Mouse (Mus musculus) megakaryocyte progenitor cell, adult 5-6 weeks (primary cell): ENCODE data around the gene Chchd3. TPM values are rescaled to one million over a fixed set of nuclear protein-coding genes. Genes with fewer than 3 reads are reported as not detected.

Experiments used
- ATAC-seq: replicated peaks from 2 replicates; pipeline ENCODE4 v1.8.0; 2016; ENCODE audit warnings: mild to moderate bottlenecking, moderate TSS enrichment, inconsistent platforms; ENCODE audit not compliant: poor library complexity
- total RNA-seq, 2 experiments: library from RNA; stranded (forward) in 1 of 2; stranded (reverse) in 1 of 2; fragments of 157-497, 149-512 nt in 1 of 2; fragments of 200-1000 nt in 1 of 2; gene quantifications; 2 replicates each; pipeline versions ENCODE4 v1.2.3 to v1.2.4; 2015 to 2017

The Chchd3 gene
- total RNA-seq (2015) (120 and 126 TPM in 2 replicates), total RNA-seq (2017) (192 and 215 TPM in 2 replicates)

- peak; percentile 95 for ATAC-seq
These were observed at the start of gene Chchd3 for GRCm38 (mm10) chr6:33059735-33060576. Gene Chchd3 (minus strand): TSS chr6:33060260.

GRCm38 (mm10) chr6:33104661-33105060, 44.6 kb upstream of the Chchd3 start:
- ATAC-seq: no peak

- ATAC-seq: no peak
These were observed 38.8 kb upstream of the Chchd3 start for GRCm38 (mm10) chr6:33098903-33099302.

GRCm38 (mm10) chr6:33094671-33095233, 34.7 kb upstream of the Chchd3 start:
- ATAC-seq: no peak

- no peak for ATAC-seq
These were observed 20.1 kb upstream of the Chchd3 start for GRCm38 (mm10) chr6:33080186-33080585.

GRCm38 (mm10) chr6:33078260-33078936, 18.3 kb upstream of the Chchd3 start:
- no peak for ATAC-seq

GRCm38 (mm10) chr6:33066462-33066861, 6.4 kb upstream of the Chchd3 start:
- ATAC-seq: no peak

- ATAC-seq: no peak
These were observed 784 bp downstream of the Chchd3 start for GRCm38 (mm10) chr6:33059276-33059675.

- no peak for ATAC-seq
These were observed 3.7 kb downstream of the Chchd3 start for GRCm38 (mm10) chr6:33056392-33056791.

GRCm38 (mm10) chr6:33055663-33056062, 4.4 kb downstream of the Chchd3 start:
- peak; percentile 26 for ATAC-seq

GRCm38 (mm10) chr6:33054946-33055345, 5.1 kb downstream of the Chchd3 start:
- no peak for ATAC-seq

GRCm38 (mm10) chr6:33051642-33052041, 8.4 kb downstream of the Chchd3 start:
- ATAC-seq: no peak

GRCm38 (mm10) chr6:33049705-33050420, 10.2 kb downstream of the Chchd3 start:
- no peak for ATAC-seq

GRCm38 (mm10) chr6:33043480-33043879, 16.6 kb downstream of the Chchd3 start:
- peak; percentile 48 for ATAC-seq

- no peak for ATAC-seq
These were observed 17.2 kb downstream of the Chchd3 start for GRCm38 (mm10) chr6:33042880-33043279.

- ATAC-seq: no peak
These were observed 18.1 kb downstream of the Chchd3 start for GRCm38 (mm10) chr6:33041978-33042377.

GRCm38 (mm10) chr6:33040360-33041090, 19.5 kb downstream of the Chchd3 start:
- ATAC-seq: no peak

- ATAC-seq: peak; percentile 26; the same call in 1 of the 2 replicates
These were observed 27.5 kb downstream of the Chchd3 start for GRCm38 (mm10) chr6:33032543-33032942.

GRCm38 (mm10) chr6:33031631-33032030, 28.4 kb downstream of the Chchd3 start:
- ATAC-seq: no peak

GRCm38 (mm10) chr6:33028296-33028695, 31.8 kb downstream of the Chchd3 start:
- no peak for ATAC-seq
